Mouse (Mus musculus) intestine, embryonic 15.5 days (tissue): Measurements from ENCODE around the gene Pigh. TPM values are rescaled to one million over a fixed set of nuclear protein-coding genes. Genes with fewer than 3 reads are reported as not detected.

ENCODE experiments used
- ATAC-seq: fragments of 200-750 bp; cut with Nextera tagmentation; 2 replicates; pipeline ENCODE4 v1.8.0; 2017; ENCODE audit warnings: moderate TSS enrichment, moderate library complexity
- H3K27ac ChIP-seq: fragments of 300-500 bp; sonication (generic); 2 replicates; pipeline ENCODE4 v1.5.1; 2015; ENCODE audit warnings: mild to moderate bottlenecking, inconsistent platforms
- H3K27me3 ChIP-seq: fragments of 300-500 bp; sonication (generic); replicated peaks from 2 replicates; pipeline ENCODE4 v1.6.1; 2015; ENCODE audit warnings: inconsistent platforms
- H3K36me3 ChIP-seq: fragments of 300-500 bp; sonication (generic); 2 replicates; pipeline ENCODE4 v1.6.1; 2015; ENCODE audit warnings: inconsistent platforms
- H3K4me1 ChIP-seq: fragments of 300-500 bp; sonication (generic); replicated peaks from 2 replicates; pipeline ENCODE4 v1.6.1; 2015; ENCODE audit warnings: inconsistent platforms
- H3K4me2 ChIP-seq: fragments of 300-500 bp; sonication (generic); replicated peaks from 2 replicates; pipeline ENCODE4 v1.6.1; 2015; ENCODE audit warnings: mild to moderate bottlenecking, inconsistent platforms
- H3K4me3 ChIP-seq: fragments of 300-500 bp; sonication (generic); replicated peaks from 2 replicates; pipeline ENCODE4 v1.5.1; 2015; ENCODE audit warnings: inconsistent platforms
- H3K9ac ChIP-seq: fragments of 300-500 bp; sonication (generic); 2 replicates; pipeline ENCODE4 v1.6.1; 2015; ENCODE audit warnings: inconsistent platforms
- H3K9me3 ChIP-seq: fragments of 300-500 bp; sonication (generic); 2 replicates; pipeline ENCODE4 v1.6.1; 2016; ENCODE audit warnings: inconsistent platforms
- WGBS: fragments of 180-500 bp; shearing (Covaris S2); methylation state at CpG from one replicate; pipeline ENCODE4 v1.1.7; 2015; 5-methylcytosine and 5-hydroxymethylcytosine counted together
- polyA plus RNA-seq: library from polyadenylated mRNA; unstranded; fragments of >200 nt; fragmentation: Nextera tagmentation; extraction: Ambion mirVana; gene quantifications from 2 replicates; pipeline ENCODE4 v1.2.1, GENCODE M21; 2015

Gene Pigh
- polyA plus RNA-seq, 1 experiment from 2014 or later, result 26.0 TPM

DNA sequence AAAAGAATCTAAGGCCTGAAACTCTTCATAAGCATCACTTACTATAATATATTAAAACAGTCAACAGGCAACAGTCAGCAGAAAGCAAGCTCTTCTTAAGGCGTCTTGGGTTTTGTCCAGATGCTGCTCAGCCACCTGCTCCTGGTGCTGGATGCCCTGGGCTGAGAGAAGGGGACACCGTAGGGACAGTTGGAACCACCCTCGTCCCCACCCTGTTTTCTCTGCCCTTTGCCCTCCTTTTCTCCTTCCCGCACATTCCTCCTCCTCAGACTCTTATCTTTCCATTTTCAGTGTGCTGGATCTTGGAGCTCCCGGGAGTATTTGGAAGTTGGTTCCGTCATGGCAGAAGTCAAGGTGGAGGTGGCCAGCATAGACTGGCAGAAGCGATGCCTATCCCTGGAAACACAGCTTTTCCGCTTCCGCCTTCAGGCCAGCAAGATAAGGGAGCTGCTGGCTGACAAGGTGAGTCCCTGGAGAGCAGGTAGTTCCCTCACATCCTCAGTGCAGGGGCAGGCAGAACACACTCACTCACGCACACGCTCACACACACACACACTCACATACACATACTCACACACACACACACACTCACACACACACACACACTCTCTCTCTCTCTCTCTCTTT, 49.1 kb downstream of the Pigh start:
- Histone ChIP-seq H3K9me3 (no peaks in the 10 kb centered on the region), H3K36me3 (no peaks in the 10 kb centered on the region), H3K4me3 (no peak overlapping the region), H3K27me3 (no peaks in the 10 kb centered on the region), H3K4me1 (peaks cover 4% of the 10 kb centered on the region), H3K4me2 (peak overlapping the region; percentile 24), H3K9ac (no peak overlapping the region), H3K27ac (peak overlapping the region; percentile 58)
- peak; percentile 62 for ATAC-seq
- 68% methylated on average over 11 of the region's 11 CpGs for WGBS

DNA sequence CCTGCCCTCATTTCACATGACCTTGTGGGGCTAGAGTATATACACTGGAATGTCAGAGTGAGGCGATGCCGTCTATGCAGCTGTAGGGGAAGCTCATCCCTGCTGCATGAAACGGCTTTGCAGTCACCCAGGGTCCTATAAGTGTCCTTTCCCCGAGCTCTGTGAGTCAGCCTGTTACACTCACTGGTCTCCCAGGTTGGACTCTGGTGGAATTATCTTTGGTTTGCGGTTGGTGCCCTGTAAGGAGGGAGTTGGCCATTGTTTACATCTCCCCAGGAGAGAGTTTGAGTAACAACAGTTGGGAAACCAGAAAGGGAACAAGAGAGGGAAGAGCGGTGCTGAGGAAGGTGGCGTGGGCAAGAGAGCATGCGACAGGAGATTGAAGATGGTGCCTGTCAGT, 49.7 kb downstream of the Pigh start:
- no peaks in the 10 kb centered on the region for H3K27me3 ChIP-seq
- ATAC-seq, result no peak
- peaks cover 4% of the 10 kb centered on the region for H3K4me1 ChIP-seq
- no peaks in the 10 kb centered on the region for H3K9me3 ChIP-seq
- H3K9ac ChIP-seq, result no peak overlapping the region
- 52% methylated on average over 8 of the region's 8 CpGs for WGBS
- H3K27ac ChIP-seq, result 0 out of 2 replicates have a peak overlapping the region, but pooled peaks have one; percentile 27
- no peak overlapping the region for H3K4me3 ChIP-seq
- no peak overlapping the region for H3K4me2 ChIP-seq
- no peaks in the 10 kb centered on the region for H3K36me3 ChIP-seq

DNA sequence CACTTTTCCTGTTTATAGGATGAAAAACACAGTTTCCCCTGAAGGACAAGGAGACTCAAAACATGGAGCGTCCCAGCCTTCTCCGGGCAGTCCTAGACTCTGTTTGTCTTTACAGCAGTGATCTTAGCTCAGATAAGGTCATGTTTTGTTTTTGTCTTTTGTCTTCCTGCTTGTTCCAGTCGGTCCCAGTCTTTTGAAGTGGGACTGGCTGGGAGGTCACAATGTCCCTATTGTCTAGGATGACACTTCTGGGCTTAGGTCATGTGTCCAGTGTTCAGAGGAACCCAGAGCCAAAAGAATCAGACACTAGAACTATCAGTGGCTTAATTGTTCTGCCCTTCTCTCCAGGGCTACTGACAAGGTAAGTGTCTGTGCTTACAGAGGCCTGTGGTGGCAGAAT, 54.1 kb downstream of the Pigh start:
- ATAC-seq, result no peak
- WGBS, result 28% methylated on average over 3 of the region's 3 CpGs
- 0 out of 2 replicates have a peak, but pooled peaks cover 2% of the 10 kb centered on the region for H3K4me1 ChIP-seq
- no peak overlapping the region for H3K4me3 ChIP-seq
- H3K9me3 ChIP-seq, result no peaks in the 10 kb centered on the region
- no peak overlapping the region for H3K4me2 ChIP-seq
- no peaks in the 10 kb centered on the region for H3K36me3 ChIP-seq
- no peak overlapping the region for H3K27ac ChIP-seq
- no peaks in the 10 kb centered on the region for H3K27me3 ChIP-seq
- no peak overlapping the region for H3K9ac ChIP-seq

DNA sequence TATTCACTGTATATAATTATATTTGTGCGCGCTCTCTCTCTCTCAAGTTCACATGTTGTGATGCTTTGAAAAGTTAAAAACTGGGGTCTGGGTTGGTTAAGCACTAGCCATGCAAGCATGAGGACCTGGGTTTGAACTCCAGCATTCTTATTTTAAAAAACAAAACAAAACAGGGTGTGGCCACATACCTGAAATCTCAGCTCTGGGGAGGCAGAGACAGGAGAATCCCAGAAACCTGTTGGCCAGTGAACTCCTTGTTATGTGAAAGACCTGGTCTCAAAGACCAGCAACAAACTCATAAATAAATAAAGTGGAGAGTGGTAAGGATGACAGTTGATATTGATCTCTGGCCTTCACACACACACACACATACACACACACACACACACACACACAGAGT, 55.1 kb downstream of the Pigh start:
- H3K4me1 ChIP-seq, result peaks cover 6% of the 10 kb centered on the region; the same call in 1 of the 2 replicates
- ATAC-seq, result no peak
- H3K36me3 ChIP-seq, result no peaks in the 10 kb centered on the region
- H3K4me3 ChIP-seq, result no peak overlapping the region
- no peaks in the 10 kb centered on the region for H3K27me3 ChIP-seq
- no peak overlapping the region for H3K4me2 ChIP-seq
- no peaks in the 10 kb centered on the region for H3K9me3 ChIP-seq
- WGBS, result 99% methylated on average over 2 of the region's 2 CpGs
- H3K27ac ChIP-seq, result no peak overlapping the region
- no peak overlapping the region for H3K9ac ChIP-seq

Other genes with a start within 250 kb of the Pigh start
- 50.6 and 61.1 TPM in 2 replicates for gene Atp6v1d, start 228.0 kb downstream of the Pigh start, polyA plus RNA-seq
- gene Eif2s1, start 227.8 kb downstream of the Pigh start, polyA plus RNA-seq, result 227 and 228 TPM in 2 replicates
- 24.3 and 24.9 TPM in 2 replicates for gene Plek2, start 182.7 kb downstream of the Pigh start, polyA plus RNA-seq
- gene Tmem229b, start 82.0 kb downstream of the Pigh start, polyA plus RNA-seq, result 5.0 and 5.2 TPM in 2 replicates
- 6.8 and 7.3 TPM in 2 replicates for gene Plekhh1, start 60.5 kb downstream of the Pigh start, polyA plus RNA-seq
- gene Arg2, start 41.1 kb upstream of the Pigh start, polyA plus RNA-seq, result 0.55 and 1.1 TPM in 2 replicates
- 106 and 111 TPM in 2 replicates for gene Vti1b, start 83.0 kb upstream of the Pigh start, polyA plus RNA-seq
- gene Rdh11, start 102.6 kb upstream of the Pigh start, polyA plus RNA-seq, result 34.7 and 38.9 TPM in 2 replicates
- gene Rdh12, start 119.3 kb upstream of the Pigh start, polyA plus RNA-seq, result 1.3 and 1.4 TPM in 2 replicates
- gene Zfyve26, start 206.7 kb upstream of the Pigh start, polyA plus RNA-seq, result 11.6 and 13.7 TPM in 2 replicates
- 7.8 and 8.4 TPM in 2 replicates for gene Rad51b, start 207.6 kb upstream of the Pigh start, polyA plus RNA-seq